Mouse (Mus musculus) kidney, postnatal 10 days (tissue): Measurements from ENCODE around the gene Grm7.

ENCODE experiments used
- DNase-seq: peaks from one replicate; pipeline ENCODE4 v3.0.0; 2021; ENCODE audit warnings: mixed read lengths

Gene Grm7

DNA sequence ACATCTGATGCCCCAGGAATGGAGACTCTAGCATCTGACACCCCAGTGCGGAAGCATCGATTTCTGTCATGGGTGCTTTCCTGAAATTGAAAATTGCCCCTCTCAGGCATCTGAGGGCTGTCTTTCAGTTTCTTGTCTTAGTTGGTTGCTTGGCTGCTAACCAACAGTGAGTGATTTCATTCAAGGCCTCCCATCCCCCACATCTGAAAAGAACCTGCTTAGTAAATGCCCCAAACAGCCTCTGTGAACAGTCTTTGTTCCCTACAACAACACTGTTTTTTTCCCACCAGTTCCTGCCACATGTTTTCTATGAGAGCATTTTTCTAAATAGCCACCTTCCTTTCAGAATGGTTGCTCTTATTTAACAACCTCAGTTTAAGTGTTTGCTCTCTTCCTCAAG lies 723.6 kb downstream of the Grm7 start:
- DNase-seq: no peak

DNA sequence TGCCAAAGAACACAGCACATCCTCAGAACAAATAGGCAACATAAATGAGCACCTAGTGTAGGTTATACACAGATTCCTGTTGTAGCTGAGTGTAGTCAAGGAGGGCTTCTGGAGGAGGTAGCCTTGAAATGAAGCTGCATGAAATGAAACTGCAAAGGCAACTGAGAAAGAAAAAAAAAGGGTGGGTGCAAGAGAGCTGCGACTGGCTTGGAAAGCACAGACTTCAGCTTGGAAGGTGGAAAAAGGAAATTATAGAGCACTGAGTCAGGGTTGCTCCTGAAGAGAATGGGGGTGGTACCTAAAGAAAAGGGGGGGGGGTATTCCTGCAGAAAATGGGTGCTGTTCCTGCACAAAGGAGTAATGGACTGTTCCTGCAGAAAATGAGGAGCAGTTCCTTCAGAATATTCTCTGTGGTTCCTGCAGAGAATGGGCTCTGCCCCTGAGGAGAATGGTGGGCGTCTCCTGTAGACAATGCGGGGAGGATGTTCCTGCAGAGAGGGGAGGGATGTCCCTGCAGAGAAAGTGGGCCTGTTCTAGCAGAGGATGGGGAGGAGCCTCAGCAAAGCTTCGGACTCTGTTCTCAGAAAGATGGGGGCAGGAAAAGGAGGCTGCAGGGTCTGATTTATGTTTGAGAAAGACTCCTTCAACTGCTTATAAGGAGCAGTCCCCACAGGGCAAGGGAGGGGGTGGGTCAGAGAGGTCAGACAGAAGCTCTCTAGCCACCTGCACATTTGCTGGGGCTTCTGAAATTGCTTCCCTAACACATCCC lies 726.4 kb downstream of the Grm7 start:
- DNase-seq: no peak

DNA sequence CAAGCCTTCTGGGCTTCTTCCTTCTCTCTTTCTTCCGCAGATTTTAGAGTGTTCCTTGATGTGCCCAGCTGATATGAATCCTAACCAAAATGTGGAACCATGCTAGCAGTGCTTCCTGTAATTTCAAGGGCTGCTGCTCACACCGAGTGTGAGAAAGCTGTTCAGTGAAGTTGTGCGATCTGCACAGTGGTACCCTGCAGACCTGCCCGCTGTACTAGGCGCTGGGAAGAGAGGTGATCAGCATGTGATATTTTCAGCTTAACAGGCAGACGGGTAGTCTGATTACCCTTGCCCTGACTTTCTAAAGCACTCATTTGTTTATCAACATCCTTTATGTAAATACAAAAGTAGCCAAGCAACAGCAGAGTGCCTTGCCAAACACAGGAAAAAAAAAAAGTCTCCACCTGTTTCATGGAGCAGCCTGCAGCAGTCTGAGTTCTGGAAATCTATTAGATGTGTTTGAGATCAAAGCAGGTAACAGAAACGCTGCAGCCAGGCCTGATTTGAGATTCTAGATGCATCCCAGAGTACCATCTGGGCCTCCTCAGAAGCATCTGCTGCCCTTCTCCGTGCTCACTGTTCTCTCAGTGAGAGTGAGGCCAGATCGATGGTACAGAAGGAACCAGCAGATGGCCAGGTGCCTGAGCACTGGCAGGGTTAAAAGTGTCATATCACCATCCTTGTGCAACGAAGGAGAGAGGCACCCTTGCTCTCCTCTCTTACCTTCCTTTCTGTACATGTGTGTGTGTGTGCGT lies 727.4 kb downstream of the Grm7 start:
- DNase-seq: no peak

DNA sequence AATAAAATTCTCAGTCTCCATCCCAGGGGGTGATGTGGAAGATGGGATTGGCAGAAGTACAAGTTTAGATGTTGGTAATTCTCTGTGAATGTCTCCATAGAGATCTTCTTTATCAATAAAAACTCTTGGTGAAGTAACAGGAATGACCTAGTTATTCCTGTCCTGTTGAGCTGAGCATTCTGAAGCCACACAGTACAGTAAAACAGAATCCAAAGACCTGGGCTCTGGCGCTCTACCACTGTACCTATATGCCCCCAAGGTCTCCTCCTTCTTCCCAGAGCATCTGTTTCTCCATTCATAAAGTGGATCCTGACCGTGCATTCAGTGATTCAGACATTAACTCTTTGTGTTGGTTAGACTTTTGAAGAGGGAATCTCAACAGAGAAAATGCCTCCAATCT lies 735.3 kb downstream of the Grm7 start:
- DNase-seq: no peak

DNA sequence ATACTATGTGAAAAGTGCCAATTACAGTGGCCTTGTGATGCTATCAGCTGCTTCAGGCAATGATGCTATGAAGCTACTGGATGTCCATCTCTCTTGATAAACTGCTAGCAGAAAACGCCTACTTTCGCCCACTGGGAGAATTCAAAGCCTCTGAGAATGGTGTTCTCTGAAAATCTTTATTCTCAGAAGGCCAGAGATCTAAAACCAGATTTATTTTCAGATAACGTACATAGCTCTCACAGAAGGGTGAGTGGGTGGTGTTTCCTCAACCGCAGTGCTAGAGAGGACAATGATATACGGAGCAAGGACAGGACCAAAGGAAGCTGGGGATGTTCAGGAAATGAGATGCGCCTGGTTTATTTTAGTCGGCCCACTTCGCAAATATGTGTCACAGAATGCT lies 763.4 kb downstream of the Grm7 start:
- DNase-seq: no peak

DNA sequence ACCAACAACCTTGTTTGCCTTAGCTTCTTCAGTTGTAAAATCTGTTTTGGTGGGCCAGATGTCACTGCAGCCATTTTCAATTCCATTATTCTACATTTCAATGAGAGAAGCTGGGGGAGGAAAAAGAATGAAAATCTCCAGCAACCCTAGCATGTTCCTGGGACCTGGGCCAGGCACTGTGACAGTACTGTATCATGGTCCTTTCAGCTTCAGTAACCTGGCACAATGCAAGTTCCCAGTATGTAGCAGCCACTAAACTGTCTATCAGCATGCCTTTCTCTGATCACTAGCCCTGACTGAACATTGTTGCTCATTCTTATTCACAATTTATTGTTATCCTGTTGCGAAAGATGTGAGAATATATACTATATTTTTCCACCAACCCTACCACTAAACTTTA lies 779.4 kb downstream of the Grm7 start:
- no peak for DNase-seq

DNA sequence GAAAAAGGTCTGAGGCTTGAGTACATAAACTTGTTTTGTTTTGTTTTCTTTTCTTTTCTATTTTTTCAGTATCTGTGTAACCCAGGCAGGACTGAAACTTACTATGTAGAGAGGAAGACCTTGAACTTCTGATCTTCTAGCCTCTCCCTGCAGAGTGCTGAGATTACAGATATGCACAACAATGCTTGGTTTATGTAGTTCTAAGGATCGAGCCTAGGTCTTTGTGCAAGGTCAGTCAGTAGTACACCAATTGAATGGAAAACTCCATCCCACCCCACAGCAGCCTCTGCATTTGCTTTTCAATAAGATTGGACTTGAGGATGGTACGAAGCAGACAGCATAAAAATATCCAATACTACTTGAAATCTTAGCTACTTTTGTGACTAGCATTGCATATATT lies 800.8 kb downstream of the Grm7 start:
- DNase-seq: no peak

DNA sequence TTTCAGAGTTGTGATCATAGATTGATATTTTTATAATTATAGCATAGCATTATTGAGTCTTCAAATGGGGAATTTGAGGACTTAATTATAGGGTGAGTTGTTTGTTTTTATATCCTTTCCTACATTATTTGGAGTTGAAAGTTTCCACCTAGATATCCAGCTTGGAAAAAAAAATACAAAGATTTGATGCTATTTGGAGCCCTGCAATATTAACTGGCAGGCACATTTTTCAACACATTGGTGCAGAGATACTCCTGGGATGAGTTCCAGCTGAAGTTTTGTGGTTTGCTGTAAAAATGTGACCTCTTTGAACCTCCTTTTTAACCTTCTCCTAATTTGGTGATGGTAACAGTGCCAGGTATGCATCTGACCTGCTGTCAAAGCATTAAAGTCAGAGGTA lies 802.5 kb downstream of the Grm7 start:
- DNase-seq: no peak

DNA sequence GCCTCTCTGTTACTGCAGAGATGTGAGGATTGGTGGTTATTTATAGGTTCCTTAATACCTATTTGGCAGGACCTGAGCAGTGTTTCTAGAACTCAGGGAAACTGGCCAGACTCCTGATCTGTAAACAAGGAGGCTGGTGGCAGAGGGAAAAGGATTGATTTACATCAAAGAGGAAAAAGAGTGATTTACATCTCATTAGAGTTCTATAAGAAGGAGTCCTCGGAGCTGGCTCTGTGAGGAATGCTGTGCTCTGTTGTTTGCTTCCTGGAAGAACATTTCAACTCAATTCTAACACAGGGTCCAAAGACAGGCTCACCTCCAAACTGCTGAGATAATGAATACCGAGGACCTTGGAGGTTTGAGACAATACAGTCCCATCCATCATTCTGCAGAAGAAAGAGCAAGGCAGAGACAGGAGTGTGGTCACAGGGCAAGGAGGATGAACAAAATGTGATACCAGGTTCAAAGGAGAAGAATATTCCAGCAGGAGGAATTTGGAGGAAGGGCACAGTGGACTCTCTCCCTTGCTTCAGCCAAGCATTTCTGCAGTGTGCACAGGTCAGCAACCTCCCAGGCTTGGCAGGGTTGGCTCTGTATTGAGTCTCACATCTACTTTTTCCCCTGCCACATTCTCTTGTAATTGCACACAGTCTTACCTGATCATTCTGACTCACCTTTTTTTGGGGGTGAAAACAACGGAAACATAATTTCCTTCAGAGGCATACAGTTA lies 803.8 kb downstream of the Grm7 start:
- no peak for DNase-seq

DNA sequence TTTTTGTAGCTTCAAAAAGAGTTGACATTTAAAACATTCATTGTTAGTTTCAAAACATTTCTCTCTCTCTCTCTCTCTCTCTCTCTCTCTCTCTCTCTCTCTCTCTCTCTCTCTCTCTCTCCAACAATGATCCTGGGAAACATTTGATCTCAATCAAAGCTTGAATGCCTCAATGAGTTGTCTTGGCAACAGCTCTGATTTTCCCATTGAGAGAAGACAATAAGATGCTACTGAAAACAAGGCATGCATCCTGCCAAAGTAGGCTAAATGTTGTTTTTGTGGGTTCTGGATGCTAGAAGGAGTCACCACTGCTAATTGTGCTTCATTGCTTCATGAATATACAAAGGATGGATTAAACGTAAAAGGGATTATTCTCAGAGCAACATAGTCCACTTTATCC lies 836.5 kb downstream of the Grm7 start:
- no peak for DNase-seq

DNA sequence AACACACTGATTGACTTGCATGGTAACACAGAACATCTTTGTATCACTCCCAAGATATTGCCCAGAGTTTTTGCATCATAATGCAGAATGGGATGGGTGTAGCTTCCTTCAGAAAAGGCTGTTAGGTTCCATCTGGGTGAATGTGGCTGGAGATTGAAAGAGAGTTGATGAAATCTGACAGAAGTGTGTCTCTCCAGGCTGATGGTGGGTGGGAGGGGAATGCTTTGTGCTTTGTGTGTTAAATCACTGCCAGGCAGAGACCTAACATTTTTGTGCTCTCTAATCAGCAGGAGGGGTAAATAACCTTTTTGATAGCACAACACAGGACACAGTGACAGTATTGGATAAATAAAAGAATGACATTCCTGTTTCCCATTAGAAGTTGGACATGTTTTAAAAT lies 840.7 kb downstream of the Grm7 start:
- no peak for DNase-seq

DNA sequence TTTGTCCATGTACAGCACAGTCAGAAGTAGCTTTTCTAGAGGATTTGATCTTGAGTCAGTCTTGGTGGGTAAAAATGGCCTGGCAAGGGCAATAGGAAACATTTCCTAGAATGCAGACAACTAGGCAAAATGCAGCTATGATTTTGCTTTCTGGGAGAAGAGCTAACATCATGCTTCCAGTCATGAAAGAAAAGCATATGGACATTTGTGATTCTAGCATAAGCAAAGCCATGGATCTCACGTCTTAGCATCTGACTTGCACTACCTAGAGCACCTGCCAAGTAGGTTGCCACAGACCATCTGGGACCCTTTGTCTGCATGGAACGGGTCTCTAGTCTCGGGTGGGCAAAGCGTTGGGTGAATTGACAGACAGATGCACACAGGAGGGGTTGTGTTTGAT lies 842.2 kb downstream of the Grm7 start:
- DNase-seq: no peak

DNA sequence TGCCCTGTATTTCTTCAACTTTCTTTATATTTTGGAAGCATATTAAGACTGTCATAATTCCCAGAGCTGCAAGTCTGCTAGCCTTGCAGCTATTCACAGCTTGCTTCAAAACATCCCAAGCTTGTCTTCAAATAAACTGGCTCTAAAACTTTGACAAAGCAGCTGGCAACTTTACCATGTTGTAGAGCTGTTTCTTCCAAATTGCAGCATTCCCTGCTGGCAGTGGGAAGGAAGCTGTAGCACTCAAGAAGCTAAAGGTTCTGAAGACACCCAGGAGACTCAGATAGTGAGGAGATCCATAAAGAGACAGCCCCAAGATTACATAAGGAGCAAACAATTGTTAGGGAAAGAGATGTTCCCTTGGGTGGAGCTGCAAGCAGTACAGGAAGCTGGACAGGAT lies 846.8 kb downstream of the Grm7 start:
- no peak for DNase-seq

DNA sequence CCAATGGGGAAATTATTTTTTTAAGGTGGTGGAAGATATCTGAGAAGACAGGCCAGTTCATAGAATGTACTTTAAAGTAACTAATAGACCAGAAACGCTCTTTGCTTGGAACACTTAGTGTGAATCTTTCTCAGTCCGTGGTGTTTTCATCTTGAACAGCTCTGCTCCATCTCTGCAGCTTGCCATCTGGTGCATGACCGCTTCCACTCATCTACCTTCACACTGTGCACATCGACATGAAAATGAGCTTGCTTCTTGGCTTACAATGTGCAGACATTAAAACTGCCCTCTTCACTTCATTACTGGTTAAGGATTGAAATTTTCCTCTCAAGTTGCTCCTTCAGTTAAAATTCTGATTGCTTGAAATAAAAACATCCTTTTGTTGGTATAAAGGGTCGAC lies 854.2 kb downstream of the Grm7 start:
- no peak for DNase-seq

DNA sequence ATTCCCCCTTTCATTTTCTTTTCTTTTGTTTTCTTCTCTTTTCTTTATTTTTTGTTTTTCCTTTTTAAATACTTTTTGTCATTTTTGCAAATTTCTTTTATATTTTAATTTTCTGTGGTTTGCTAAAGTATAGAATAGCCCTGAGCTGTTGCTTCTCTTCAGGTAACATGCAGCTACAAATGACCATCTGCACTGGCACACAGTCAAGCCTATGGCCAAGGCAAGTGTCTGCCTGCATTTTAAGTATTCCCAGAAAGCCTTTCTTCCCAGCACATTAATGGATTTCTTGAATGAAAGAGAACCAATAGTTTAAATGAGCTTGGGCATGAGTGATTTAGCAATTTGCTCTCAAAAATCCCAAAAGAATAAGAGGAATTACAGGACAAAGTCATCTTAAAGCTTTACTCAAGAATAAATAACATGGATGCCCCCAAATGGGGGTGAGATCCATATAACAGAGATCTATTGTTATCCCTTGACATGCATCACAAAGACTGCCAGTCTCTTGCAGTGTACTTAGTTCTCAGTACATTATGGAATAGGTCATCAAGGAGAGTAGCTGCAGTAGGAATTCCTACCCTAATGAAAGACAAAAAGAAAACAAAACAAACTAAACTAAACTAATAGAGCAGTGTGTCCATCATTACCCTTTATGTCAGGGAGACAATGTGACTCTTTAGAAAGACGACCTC lies 865.5 kb downstream of the Grm7 start:
- no peak for DNase-seq

DNA sequence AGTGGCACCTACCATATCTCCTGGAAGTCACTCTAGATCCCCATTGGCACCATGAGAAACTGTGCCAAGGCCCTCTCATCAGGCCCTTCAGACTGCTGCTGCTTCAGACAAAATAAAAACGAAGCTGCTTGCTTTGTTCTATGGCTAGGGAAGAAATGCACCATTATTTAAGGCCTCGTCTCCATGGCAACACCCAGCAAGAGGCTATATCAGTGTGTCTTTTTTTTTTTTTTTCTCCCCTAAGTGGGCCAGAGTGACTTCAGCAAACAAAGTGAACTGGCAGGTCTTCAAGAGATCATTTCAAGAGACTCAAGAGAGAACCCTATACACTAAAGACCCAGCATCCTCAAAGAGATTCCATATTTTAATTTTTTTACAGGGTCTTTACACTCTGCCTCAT lies 867.0 kb downstream of the Grm7 start:
- no peak for DNase-seq

DNA sequence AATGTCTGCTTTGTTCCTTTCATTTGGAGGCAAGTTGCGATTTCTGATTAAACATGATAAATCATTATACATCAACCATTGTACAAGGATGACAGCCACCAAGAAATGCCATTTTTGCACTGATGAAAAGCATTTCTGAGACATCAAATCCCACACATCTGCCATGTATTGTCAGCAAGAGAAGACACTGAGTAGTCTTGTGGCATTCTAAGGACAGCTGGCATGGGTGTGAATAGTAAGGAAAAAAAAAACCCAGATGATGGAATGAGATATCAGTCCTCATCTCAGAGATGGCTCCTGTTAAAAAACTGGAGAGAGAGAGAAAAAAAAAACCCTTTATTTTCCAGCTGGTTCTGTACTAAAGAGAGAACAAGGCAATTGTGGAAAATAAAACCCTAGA lies 875.8 kb downstream of the Grm7 start:
- no peak for DNase-seq

DNA sequence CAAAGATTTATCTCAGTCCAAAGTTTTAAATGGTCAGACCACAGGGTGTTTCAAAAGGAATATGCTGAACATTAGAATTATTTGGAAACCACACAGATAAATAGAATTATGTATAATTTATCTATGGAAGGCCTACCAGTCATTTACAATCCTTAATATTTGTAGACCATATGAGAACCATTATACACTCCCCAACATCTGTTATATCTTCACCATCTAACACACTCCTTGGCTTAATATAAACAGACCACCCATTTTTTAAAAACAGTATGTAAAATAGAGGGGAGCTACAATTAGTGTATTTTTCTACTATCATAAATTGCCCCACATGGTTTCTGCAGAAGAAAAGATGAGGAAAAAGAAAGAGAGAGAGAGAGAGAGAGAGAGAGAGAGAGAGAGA lies 876.7 kb downstream of the Grm7 start:
- DNase-seq: no peak

DNA sequence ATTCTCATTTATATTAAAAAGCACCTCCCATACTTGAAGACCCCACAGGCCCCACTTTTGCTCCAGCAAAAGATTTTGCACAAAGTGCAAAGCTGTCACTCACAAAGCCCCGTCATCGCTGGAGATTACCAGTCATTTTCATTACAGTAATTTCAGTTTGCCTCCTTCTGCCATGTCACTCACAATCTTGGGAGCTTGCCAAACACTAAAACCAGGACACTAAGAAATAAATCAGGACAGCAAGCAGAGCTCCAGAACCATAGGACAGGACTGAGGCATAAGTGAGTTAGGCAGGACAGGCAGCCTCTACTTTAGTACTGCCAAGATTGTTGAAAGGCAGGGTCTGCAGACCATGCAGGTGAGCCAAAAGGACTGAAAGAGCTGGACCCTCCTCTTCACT lies 884.6 kb downstream of the Grm7 start:
- no peak for DNase-seq

DNA sequence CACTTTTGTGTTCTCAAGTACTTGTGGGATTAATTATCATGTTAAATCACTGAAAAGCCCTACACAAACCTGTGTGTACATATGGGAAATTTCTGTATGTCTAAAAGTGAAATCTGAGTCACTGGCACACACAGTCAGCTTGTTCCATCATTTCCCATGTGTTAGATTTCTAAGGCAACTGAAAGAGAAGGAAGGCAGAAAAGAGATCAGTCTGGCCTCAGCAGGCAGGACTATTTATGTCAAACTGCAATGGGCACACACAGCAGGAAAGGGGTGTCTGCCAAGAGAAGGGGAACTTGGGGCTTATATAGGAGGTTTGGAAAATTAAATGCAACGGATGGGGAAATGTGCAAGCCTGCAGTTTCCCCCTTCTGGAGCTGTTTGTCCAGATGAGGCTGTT lies 913.2 kb downstream of the Grm7 start:
- no peak for DNase-seq

DNA sequence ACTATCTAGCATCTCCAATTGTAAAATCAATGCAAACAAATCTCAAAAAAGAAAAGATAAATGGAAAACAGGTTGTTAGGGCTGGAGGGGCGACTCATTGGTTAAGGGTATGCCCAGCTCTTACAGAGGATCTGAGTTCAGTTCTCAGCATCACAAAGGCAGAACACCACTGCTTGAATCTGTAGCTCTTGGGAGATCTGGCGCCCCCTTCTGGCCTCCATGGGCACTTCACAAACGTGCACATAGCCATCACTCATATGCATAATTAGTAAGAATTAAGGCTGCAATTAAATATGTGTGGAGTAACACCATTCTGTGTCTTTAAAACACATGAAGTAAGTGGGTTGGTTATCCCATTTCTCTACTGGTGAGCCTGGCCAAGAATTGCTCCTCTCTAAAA lies 914.1 kb downstream of the Grm7 start:
- no peak for DNase-seq

DNA sequence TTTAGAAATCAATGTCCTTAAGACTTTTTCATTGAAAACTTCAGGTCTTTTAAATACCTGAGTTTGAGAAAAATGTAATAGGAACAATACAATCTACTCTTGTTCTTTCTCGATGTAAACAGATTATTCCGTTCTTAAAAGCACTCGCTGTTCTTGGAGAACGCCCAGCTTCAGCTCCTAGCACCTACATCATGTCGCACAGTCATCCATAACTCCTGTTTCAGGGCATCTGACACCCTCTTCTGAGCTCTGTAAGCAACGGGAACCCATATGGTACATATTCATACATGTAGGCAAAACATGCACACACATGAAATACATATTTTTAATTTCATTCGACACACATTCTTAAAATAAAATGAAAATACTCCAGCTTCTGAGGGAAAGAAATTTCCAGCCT lies 916.0 kb downstream of the Grm7 start:
- DNase-seq: no peak

DNA sequence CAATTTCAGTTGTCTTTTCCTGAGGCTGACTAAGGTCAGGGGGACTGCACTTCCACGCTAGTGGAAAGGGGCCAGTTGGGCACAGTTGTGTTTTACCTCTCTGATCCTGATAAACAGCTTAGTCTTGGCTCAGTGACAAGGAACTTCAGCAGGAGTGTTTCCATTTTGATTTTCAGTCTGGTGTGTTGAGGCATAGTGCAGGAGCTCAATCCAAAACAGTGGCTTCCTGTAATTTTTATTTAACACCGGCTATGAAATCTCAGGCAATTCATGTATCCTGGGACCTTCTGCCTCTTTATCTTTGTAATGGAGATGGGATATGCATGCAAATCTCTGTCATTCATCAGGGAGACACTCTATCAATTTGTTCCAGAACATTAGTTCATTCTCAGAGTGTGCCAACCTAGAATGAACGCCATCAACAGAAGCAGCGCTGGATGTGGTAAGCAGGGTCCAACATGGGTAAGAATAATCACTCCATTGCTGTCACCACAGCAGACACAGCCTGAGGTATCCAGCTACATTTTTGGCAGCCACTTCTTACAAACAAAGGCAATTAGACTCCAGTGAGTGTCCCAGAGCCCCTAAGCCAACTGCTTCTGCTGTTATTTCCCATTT lies 926.2 kb downstream of the Grm7 start:
- DNase-seq: peak; percentile 8
